Mouse (Mus musculus) G1E (cell line): Measurements from ENCODE around the gene Serpini2.

ENCODE experiments used
- CTCF ChIP-seq: IDR thresholded peaks from 2 replicates; pipeline ENCODE4 v1.5.1; 2012; ENCODE audit warnings: low read depth, low read length, inconsistent platforms, mixed read lengths
- GATA1 ChIP-seq: IDR thresholded peaks from 2 replicates; pipeline ENCODE4 v1.6.1; 2012; ENCODE audit warnings: borderline replicate concordance, low read length, inconsistent platforms, mixed read lengths
- GATA2 ChIP-seq: IDR thresholded peaks from 2 replicates; pipeline ENCODE4 v1.6.1; 2012; ENCODE audit warnings: low read depth, low read length, inconsistent platforms, borderline replicate concordance
- POLR2AphosphoS5 ChIP-seq: IDR thresholded peaks from 2 replicates; pipeline ENCODE4 v1.6.1; 2012; ENCODE audit warnings: low read depth, low read length, inconsistent platforms; ENCODE audit not compliant: insufficient replicate concordance
- TAL1 ChIP-seq: conservative IDR thresholded peaks from 2 replicates; pipeline ENCODE4 v1.6.1; 2012; ENCODE audit warnings: low read depth, low read length, inconsistent platforms, mixed read lengths

DNA sequence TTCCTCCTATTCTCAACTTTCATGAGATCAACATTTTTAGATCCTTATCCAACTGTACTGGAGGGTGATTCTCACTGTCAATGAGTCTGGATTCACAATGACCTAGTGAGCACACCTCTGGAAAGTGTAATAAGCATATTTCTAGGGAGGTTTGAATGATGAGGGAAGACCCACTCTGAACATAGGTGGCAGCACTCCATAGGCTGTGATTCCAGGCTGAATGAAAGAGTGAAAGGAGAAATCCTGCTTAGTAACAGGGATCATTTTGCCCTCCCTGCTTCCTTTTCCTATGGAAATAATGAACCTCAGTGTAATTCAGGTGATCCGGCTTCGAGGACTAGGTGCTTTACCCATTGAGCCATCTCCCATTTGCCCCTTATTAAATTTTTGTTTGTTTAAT is 31.2 kb upstream of the Serpini2 start:
- TF ChIP-seq CTCF (no peak), TAL1 (no peak), GATA1 (no peak), GATA2 (no peak), POLR2AphosphoS5 (no peak)
